Mouse (Mus musculus): Measurements from ENCODE around the gene Adgrg1.
"Not testable (repeated sequence)": the region's sequence is repeated elsewhere in the genome, so short reads cannot be mapped to it uniquely, and the experiment has no call there.

Adgrg1 gene

DNA sequence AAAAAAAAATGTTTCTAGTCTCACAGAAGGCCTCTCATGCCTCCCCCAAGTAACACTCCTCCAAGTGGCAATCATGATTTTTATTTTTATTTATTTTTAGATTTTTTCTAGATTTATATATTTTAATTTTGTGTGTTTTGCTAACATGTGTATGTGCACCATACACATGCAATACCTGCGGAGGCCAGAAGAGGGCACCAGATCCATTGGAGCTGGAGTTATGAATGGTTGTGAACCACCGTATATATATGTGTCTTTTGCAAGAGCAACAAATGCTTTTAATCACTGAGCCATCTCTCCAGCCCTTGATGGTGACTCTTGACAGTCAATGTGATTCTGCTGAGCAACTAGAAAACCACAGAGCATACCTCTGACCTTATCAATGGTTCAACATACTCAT, 50.9 kb downstream of the Adgrg1 start:
- in situ Hi-C loops (cut with MboI; ENCODE audit: low sequenced_read_pairs), result no loop called here

- in situ Hi-C loops (cut with MboI; ENCODE audit: low sequenced_read_pairs), result not testable (repeated sequence)
These were observed 53.8 kb downstream of the Adgrg1 start for GRCm38 (mm10) chr8:95028391-95028790.

- in situ Hi-C loops (cut with MboI; ENCODE audit: low sequenced_read_pairs), result no loop called here
These were observed 62.8 kb downstream of the Adgrg1 start for GRCm38 (mm10) chr8:95037106-95037925.

GRCm38 (mm10) chr8:95041883-95042784, 67.6 kb downstream of the Adgrg1 start:
- in situ Hi-C loops (cut with MboI; ENCODE audit: low sequenced_read_pairs), result no loop called here

DNA sequence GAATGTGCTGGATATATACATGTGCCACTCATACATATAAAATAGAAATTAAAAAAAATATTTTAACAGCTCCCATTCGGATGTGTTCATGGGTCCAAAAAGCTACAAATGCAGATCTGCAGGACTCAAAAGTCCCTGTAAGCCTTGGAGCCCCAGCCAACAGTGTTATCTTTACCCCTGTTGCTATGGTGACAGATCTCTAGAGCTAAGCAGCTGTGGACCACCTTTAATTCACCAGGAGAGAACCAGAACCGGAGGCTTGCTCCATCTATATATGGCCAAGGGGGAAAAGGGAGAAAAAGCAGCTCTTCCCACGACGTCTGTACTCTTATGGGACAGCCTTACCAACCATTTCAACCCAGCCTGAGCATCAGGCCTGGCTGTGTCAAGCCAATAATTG, 70.3 kb downstream of the Adgrg1 start:
- in situ Hi-C loops (cut with MboI; ENCODE audit: low sequenced_read_pairs), result no loop called here

DNA sequence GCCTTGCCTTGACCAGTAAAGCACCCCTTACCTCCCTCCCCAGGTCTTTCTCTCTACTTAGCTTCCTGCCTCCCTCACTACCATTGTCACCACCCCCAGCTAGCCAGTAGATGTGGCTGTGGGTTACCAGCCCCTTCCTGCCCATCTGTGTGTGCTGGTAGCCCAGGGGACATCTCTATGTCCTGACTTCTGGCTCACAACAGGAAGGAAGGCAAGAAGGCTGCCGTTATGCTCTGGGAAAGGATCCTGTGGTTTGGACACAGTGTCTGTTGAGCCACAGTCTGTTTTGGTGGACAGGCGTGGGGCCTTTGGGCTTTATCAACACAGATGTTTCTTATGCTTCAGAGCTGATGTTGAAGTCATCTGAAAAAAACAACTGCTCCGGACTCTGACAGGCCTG, 72.4 kb downstream of the Adgrg1 start:
- in situ Hi-C loops (cut with MboI; ENCODE audit: low sequenced_read_pairs), result no loop called here

DNA sequence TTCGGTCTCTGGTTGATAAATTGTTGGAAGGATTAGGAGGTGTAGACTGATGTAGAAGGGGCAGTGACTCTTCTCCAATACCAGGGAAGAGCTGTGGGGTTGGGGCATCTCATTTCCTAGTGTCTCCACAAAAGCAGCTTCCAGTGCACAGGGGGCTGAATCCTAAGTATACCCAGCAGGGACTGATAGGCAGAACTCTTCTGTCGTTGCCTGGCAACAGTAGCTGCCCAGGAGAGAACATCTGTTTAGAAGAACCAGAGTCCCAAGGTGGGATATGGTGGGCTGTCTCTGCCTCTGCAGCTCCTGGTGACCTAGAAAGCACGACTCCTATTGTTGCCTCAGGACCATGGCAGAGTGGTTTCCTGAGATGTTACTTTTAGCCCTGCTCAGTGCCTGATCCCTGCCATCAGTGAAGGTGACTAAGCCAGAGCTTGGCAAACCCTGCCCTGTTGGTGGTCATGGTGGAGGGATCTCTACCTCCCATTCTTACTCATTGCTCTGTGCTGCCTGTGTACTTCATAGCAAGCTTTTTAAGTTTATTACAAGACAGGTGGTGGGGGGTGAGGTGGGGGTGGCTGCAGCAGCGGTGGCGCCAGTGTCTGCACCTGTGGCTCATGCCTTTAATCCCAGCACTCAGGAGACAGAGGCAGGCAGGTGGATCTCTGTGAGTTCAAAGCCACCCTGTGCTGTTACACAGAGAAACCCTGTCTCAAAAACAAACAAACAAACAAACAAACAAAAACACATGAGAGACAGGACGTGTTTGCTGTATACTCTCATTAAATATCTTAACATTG, 73.5 kb downstream of the Adgrg1 start:
- in situ Hi-C loops (cut with MboI; ENCODE audit: low sequenced_read_pairs), result no loop called here

DNA sequence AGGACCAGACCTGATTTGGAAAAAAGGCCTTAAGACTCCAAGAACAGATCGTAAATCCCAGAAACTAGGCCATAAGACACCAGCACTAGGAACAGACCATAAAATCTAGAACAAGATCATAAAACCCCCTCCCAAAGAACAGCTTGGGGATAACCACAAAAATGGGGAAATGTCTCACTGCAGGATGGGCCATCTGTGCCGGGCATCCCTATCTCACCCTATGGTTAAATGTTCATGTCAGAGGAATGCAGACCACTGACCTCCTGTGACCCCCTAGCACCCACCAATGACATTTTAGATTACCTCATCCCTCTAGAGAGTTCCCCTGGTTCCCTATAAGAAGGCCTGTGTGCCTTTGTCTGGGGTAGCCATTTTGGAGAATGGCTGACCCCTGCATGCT, 75.1 kb downstream of the Adgrg1 start:
- in situ Hi-C loops (cut with MboI; ENCODE audit: low sequenced_read_pairs), result no loop called here

DNA sequence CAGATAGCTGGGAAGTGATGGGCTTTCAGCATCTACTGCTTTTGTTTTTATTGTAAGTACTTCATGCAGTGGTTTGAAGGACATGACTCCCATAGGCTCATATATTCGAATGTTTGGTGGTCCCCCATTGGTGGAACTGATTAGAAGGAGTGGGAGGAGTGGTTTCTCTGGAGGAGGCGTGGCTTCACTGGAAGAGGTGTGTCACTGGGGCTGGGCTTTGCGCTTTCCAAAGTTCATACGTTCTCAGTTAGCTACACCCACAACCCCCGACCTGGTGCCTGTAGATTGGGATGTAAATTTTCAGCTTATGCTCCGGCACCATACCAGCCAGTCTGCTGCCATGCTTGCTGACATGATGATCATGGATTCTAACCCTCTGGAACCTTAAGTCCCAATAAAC, 79.9 kb downstream of the Adgrg1 start:
- in situ Hi-C loops (cut with MboI; ENCODE audit: low sequenced_read_pairs), result no loop called here

DNA sequence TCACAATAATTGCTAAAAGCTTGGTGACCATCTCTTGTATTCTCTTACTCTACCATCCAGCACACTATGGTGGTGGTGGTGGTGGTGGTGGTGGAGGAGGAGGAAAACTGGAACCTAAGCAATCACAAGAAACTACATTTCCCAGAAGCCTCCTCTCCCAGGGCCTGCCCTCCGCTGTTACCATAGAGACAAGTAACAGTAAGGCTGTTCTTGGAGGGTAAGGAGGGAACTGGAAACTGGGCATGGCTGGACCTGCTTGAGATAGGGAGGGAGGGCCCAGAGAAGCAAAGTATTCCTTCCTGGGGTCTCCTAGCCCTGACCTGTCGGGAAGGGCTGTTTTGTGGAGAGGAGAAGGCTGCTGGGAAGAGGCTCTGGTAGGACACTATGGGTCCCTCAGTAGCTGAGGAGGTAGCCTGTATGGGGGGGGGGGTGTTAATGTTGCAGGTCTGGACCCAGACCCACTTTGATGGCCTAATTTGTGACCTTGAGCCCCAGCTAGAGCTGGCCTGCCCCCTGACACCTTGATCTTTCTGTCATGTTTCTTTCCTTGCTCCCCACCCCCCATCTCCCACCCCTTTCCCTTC, 80.5 kb downstream of the Adgrg1 start, which contains the start of gene Drc7:
TSS of gene Drc7 (plus strand) at position 177 of the 584 bp plus-strand sequence.
- in situ Hi-C loops (cut with MboI; ENCODE audit: low sequenced_read_pairs), result no loop called here

DNA sequence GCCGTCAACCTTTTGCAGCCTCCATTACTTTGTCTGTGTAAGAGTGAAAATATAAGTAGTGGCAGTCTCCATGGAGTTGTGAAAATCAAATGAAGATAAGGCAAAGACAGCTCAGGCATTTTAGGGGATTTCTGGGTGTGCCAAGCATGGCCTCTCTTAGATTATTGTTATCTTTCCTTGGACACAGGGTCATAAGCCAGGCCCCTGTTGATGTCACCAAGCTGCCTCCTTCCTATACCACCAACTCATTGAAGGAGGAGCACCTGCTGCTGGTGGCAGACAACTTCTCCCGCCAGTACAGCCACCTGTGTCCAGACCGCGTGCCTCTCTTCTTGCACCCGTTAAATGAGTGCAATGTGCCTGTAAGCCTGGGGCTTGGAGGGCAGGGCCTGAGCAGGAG, 81.9 kb downstream of the Adgrg1 start:
- in situ Hi-C loops (cut with MboI; ENCODE audit: low sequenced_read_pairs), result no loop called here

GRCm38 (mm10) chr8:95058661-95059060, 84.1 kb downstream of the Adgrg1 start:
- in situ Hi-C loops (cut with MboI; ENCODE audit: low sequenced_read_pairs), result no loop called here

- in situ Hi-C loops (cut with MboI; ENCODE audit: low sequenced_read_pairs), result no loop called here
These were observed 85.4 kb downstream of the Adgrg1 start for GRCm38 (mm10) chr8:95059812-95060533.

Measured in CH12F3 (cell line).